Mouse (Mus musculus): ENCODE results near the gene Itpr2.

DNA sequence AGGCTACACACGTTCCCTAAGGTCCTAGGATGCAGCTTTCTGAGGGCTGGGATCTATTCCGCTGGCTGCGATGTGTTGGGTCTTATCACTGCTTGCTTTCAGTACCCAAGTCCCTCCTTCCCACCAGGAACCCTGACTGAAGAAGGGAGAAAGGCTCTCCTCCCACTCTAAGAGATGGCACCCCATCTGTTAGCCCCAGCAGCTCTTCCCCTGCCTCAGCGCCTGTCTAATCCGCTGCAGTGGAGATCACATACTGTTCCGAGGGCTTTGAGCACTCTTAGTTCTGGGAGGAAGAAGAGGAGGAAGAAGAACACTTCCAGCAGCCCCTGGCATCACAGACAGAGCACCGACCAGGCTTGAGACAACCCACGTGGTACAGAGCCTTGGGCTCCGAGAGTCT lies 14.9 kb downstream of the Itpr2 start:
- TF ChIP-seq POLR2A (IDR thresholded peaks at IDR 0.05; ENCODE audit: low read depth, low read length) (no peak), CTCF (IDR thresholded peaks at IDR 0.05; ENCODE audit: extremely low read depth, insufficient read depth, insufficient read length, insufficient replicate concordance) (no peak)
